In genomic region chr16:30966684-30967083, GRCm38 (mm10) we compare ENCODE assay signal across 14 mouse cellular contexts.
DNase-seq lines count a peak whose midpoint lies in the region; ATAC-seq lines count a peak whose summit lies in the region.
"Had no signal": no experiment of that assay in that cellular context is flagged by ENCODE, and none has a peak within 500 bp of the region (broad histone marks: within the 10 kb centered on the region; RNA-seq: fewer than 3 reads in every experiment).

No protein-coding gene starts in this region.

- H3K9ac ChIP-seq in heart, embryonic 14.5 days (ENCODE audit: low read length), result no peak overlapping the region
- H3K9ac ChIP-seq: forebrain, postnatal 0 days; liver, embryonic 15.5 days had no signal

- H3K4me3 ChIP-seq in heart, embryonic 14.5 days (ENCODE audit: control insufficient read depth in 1 of 2, insufficient read depth in 1 of 2, low read depth in 1 of 2, low read length in 2 of 2), result no peak overlapping the region
- H3K4me3 ChIP-seq in midbrain, embryonic 10.5 days, result no peak overlapping the region
- H3K4me3 ChIP-seq: liver, embryonic 15.5 days had no signal

- H3K36me3 ChIP-seq in heart, embryonic 14.5 days (ENCODE audit: control insufficient read depth, insufficient read depth, low read length), result no peaks in the 10 kb centered on the region
- H3K36me3 ChIP-seq in midbrain, embryonic 10.5 days, result no peaks in the 10 kb centered on the region
- H3K36me3 ChIP-seq: liver, embryonic 15.5 days had no signal

- DNase-seq in left cerebral cortex, postnatal 4 days, result peak; percentile 93
- no peak for DNase-seq in left cerebral cortex, postnatal 10 days (ENCODE audit: extremely low spot score in 1 of 2, low spot score in 2 of 2)
- DNase-seq in testis, postnatal 10 days (ENCODE audit: low spot score), result peak; percentile 62
- DNase-seq in testis, postnatal 14 days (ENCODE audit: low spot score), result no peak
- no peak for DNase-seq in adrenal gland, adult 2 months
- DNase-seq in midbrain, embryonic 10.5 days (ENCODE audit: low spot score), result no peak
- DNase-seq: adrenal gland, postnatal 10 days; forebrain, postnatal 0 days; gastrocnemius, postnatal 25 days; thymus, postnatal 14 days had no signal

- H3K4me1 ChIP-seq in heart, embryonic 14.5 days (ENCODE audit: control insufficient read depth in 2 of 2, insufficient read depth in 2 of 2, low read length in 2 of 2), result peaks cover 38 to 59% of the 10 kb centered on the region in 2 experiments
- peaks cover 28% of the 10 kb centered on the region for H3K4me1 ChIP-seq in midbrain, embryonic 10.5 days

- peak; percentile 64 for ATAC-seq in heart, embryonic 14.5 days (ENCODE audit: insufficient number of reproducible peaks, insufficient read depth, low FRiP score, low read depth)
- ATAC-seq: forebrain, postnatal 0 days; intestine, embryonic 16.5 days had no signal

- intact Hi-C loops in left cerebral cortex, postnatal 4 days (cut with DNase I), result no loop called here
- intact Hi-C loops in left cerebral cortex, postnatal 10 days (cut with DNase I), result no loop called here

- 7% methylated on average over 5 of the region's 5 CpGs for WGBS in heart, embryonic 14.5 days
- 85% methylated on average over 5 of the region's 5 CpGs for WGBS in midbrain, embryonic 10.5 days

- no peaks in the 10 kb centered on the region for H3K9me3 ChIP-seq in heart, embryonic 14.5 days (ENCODE audit: control insufficient read depth, low read length)
- H3K9me3 ChIP-seq in midbrain, embryonic 10.5 days (replicated peaks), result no peaks in the 10 kb centered on the region
- H3K9me3 ChIP-seq: liver, embryonic 15.5 days had no signal

- peak overlapping the region; percentile 57 to 81 for H3K27ac ChIP-seq in heart, embryonic 14.5 days (replicated peaks in 1 of 2; ENCODE audit: control insufficient read depth in 1 of 2, insufficient read depth in 1 of 2, low read depth in 2 of 2, low read length in 2 of 2)
- no peak overlapping the region for H3K27ac ChIP-seq in midbrain, embryonic 10.5 days (replicated peaks)
- H3K27ac ChIP-seq: liver, embryonic 15.5 days had no signal

- no peak overlapping the region for H3K4me2 ChIP-seq in heart, embryonic 14.5 days (ENCODE audit: low read length)
- H3K4me2 ChIP-seq: liver, embryonic 15.5 days; midbrain, embryonic 11.5 days had no signal

- H3K27me3 ChIP-seq in heart, embryonic 14.5 days (ENCODE audit: control insufficient read depth, insufficient read depth, low read length), result no peaks in the 10 kb centered on the region
- no peaks in the 10 kb centered on the region for H3K27me3 ChIP-seq in midbrain, embryonic 10.5 days (ENCODE audit: low read depth, poor library complexity, severe bottlenecking)
- H3K27me3 ChIP-seq: liver, embryonic 15.5 days had no signal

Comparison
In these comparisons a context has a peak if more than half of its experiments do, and no peak if none do; other contexts are left out.
1. DNase-seq: peak in left cerebral cortex, postnatal 4 days (single experiment) and testis, postnatal 10 days (single experiment); none in left cerebral cortex, postnatal 10 days (0 of 2), testis, postnatal 14 days (single experiment), adrenal gland, adult 2 months (single experiment) and midbrain, embryonic 10.5 days (single experiment).